Comparison of ENCODE assay signal across 8 mouse cellular contexts in genomic region chr7:110668756-110669155, GRCm38 (mm10). TPM values are rescaled to one million over a fixed set of nuclear protein-coding genes. Genes with fewer than 3 reads are reported as not detected.
A peak's percentile ranks its signal among the peaks of the same experiment; 100 is the strongest.
DNase-seq lines count a peak whose midpoint lies in the region; ATAC-seq and TF ChIP-seq lines count a peak whose summit lies in the region.

No protein-coding gene starts in this region.

- DNase-seq in heart, adult 2 months, result peak; percentile 47 to 60
- no peak for DNase-seq in heart, postnatal 25 days (ENCODE audit: low spot score)
- DNase-seq in brain, adult 2 months (ENCODE audit: low read depth, low spot score), result peak; percentile 53
- no peak for DNase-seq in right cerebral cortex, postnatal 25 days
- no peak for DNase-seq in right cerebral cortex, postnatal 14 days
- DNase-seq in gastrocnemius, postnatal 25 days, result no peak

- intact Hi-C loops in heart, adult 2 months (cut with DNase I), result loop anchor here (1.0 to 2.0 kb wide), 2 partner anchors 20 kb away; no protein-coding TSS in a partner anchor
- intact Hi-C loops in heart, postnatal 25 days (cut with DNase I), result no loop called here

- peak; percentile 36; the same call in 1 of the 2 replicates for TF ChIP-seq POLR2A in heart, adult 2 months (IDR thresholded peaks at IDR 0.05; ENCODE audit: insufficient read depth, low read depth, low read length)

- TF ChIP-seq CTCF in heart, adult 2 months (IDR thresholded peaks at IDR 0.05), result no peak

- H3K27me3 ChIP-seq in heart, adult 2 months (ENCODE audit: control insufficient read depth, insufficient read depth, low read length), result no peaks in the 10 kb centered on the region
- no peaks in the 10 kb centered on the region for H3K27me3 ChIP-seq in embryonic facial prominence, embryonic 13.5 days
- H3K27me3 ChIP-seq in kidney, embryonic 16.5 days (ENCODE audit: insufficient read depth, low read length), result no peaks in the 10 kb centered on the region

- peaks cover 15% of the 10 kb centered on the region for H3K4me1 ChIP-seq in heart, adult 2 months (ENCODE audit: control insufficient read depth, insufficient read depth, low read length)
- H3K4me1 ChIP-seq in embryonic facial prominence, embryonic 13.5 days, result peaks cover 4% of the 10 kb centered on the region; the same call in 1 of the 2 replicates
- H3K4me1 ChIP-seq in kidney, embryonic 16.5 days (ENCODE audit: insufficient read depth, low read length), result peaks cover 9% of the 10 kb centered on the region

- no peak overlapping the region for H3K4me3 ChIP-seq in heart, adult 2 months
- no peak overlapping the region for H3K4me3 ChIP-seq in embryonic facial prominence, embryonic 13.5 days
- H3K4me3 ChIP-seq in kidney, embryonic 16.5 days (ENCODE audit: low read length), result no peak overlapping the region

- no peak overlapping the region for H3K4me2 ChIP-seq in embryonic facial prominence, embryonic 13.5 days
- H3K4me2 ChIP-seq in kidney, embryonic 16.5 days (replicated peaks; ENCODE audit: low read depth, low read length), result no peak overlapping the region

- peak overlapping the region; percentile 66 for H3K27ac ChIP-seq in heart, adult 2 months
- H3K27ac ChIP-seq in embryonic facial prominence, embryonic 13.5 days, result 0 out of 2 replicates have a peak overlapping the region, but pooled peaks have one; percentile 23
- H3K27ac ChIP-seq in kidney, embryonic 16.5 days (ENCODE audit: low read length), result peak overlapping the region; percentile 25

- ATAC-seq in embryonic facial prominence, embryonic 13.5 days (ENCODE audit: insufficient number of reproducible peaks, insufficient read depth, low FRiP score, low TSS enrichment, low read depth), result no peak
- ATAC-seq in kidney, embryonic 16.5 days (ENCODE audit: low FRiP score, low TSS enrichment), result no peak

- H3K36me3 ChIP-seq in heart, adult 2 months (ENCODE audit: control insufficient read depth, insufficient read depth, low read length), result peaks cover 4% of the 10 kb centered on the region
- no peaks in the 10 kb centered on the region for H3K36me3 ChIP-seq in embryonic facial prominence, embryonic 13.5 days
- no peaks in the 10 kb centered on the region for H3K36me3 ChIP-seq in kidney, embryonic 16.5 days (ENCODE audit: insufficient read depth, low read length)

- TF ChIP-seq EP300 in heart, adult 2 months (IDR thresholded peaks at IDR 0.05; ENCODE audit: insufficient read depth, low read depth, low read length), result peak; percentile 95

- WGBS in heart, adult 2 months, result 24% methylated on average over 5 of the region's 5 CpGs
- WGBS in embryonic facial prominence, embryonic 13.5 days, result 23% methylated on average over 5 of the region's 5 CpGs
- WGBS in kidney, embryonic 16.5 days, result 32% methylated on average over 5 of the region's 5 CpGs

- H3K9me3 ChIP-seq in embryonic facial prominence, embryonic 13.5 days, result no peaks in the 10 kb centered on the region
- no peaks in the 10 kb centered on the region for H3K9me3 ChIP-seq in kidney, embryonic 16.5 days (ENCODE audit: low read length)

- H3K9ac ChIP-seq in heart, adult 2 months (ENCODE audit: low read depth, low read length), result no peak overlapping the region
- no peak overlapping the region for H3K9ac ChIP-seq in embryonic facial prominence, embryonic 13.5 days
- no peak overlapping the region for H3K9ac ChIP-seq in kidney, embryonic 16.5 days (replicated peaks; ENCODE audit: low read length)

- no peaks in the 10 kb centered on the region for H3K79me2 ChIP-seq in heart, adult 2 months (replicated peaks; ENCODE audit: control insufficient read depth, insufficient read depth, low read length)

RNA-seq across cellular contexts. Expression of gene Adm, which starts 41.3 kb away (rescaled TPM):
- 10 to 100 TPM in 1 of 2 experiments, 1 to 10 TPM in 1; 9.0 to 11.2 TPM for total RNA-seq in heart, adult 2 months (2021)
- 18.1 and 18.8 TPM in 2 replicates for polyA plus RNA-seq in heart, adult 2 months (2012; rRNA removed)
- total RNA-seq in heart, postnatal 25 days (2021), result 10 to 100 TPM in 1 of 2 experiments, 1 to 10 TPM in 1; 9.6 to 13.0 TPM
- polyA plus RNA-seq in embryonic facial prominence, embryonic 13.5 days (2015; fragmentation: Nextera tagmentation; extraction: Ambion mirVana), result 2.9 TPM in 2 replicates
- polyA plus RNA-seq in kidney, embryonic 16.5 days (2015; fragmentation: Nextera tagmentation; extraction: Ambion mirVana), result 10.1 and 11.4 TPM in 2 replicates
- 1 to 10 TPM; 3.1 to 3.4 TPM for total RNA-seq in gastrocnemius, postnatal 25 days (2021)

RNA-seq across cellular contexts. Expression of gene Sbf2, which starts 54.0 kb away (rescaled TPM):
- 10 to 100 TPM; 39.7 to 40.4 TPM for total RNA-seq in heart, adult 2 months (2021)
- 16.1 and 31.1 TPM in 2 replicates for polyA plus RNA-seq in heart, adult 2 months (2012; rRNA removed)
- 10 to 100 TPM; 48.7 to 49.7 TPM for total RNA-seq in heart, postnatal 25 days (2021)
- polyA plus RNA-seq in embryonic facial prominence, embryonic 13.5 days (2015; fragmentation: Nextera tagmentation; extraction: Ambion mirVana), result 29.9 and 31.6 TPM in 2 replicates
- polyA plus RNA-seq in kidney, embryonic 16.5 days (2015; fragmentation: Nextera tagmentation; extraction: Ambion mirVana), result 32.1 and 36.7 TPM in 2 replicates
- 10 to 100 TPM; 11.2 to 12.4 TPM for total RNA-seq in gastrocnemius, postnatal 25 days (2021)

Comparison
In these comparisons a context has a peak if more than half of its experiments do, and no peak if none do; other contexts are left out.
1. DNase-seq: peak in heart, adult 2 months (2 of 2) and brain, adult 2 months (single experiment); none in heart, postnatal 25 days (single experiment), right cerebral cortex, postnatal 25 days (single experiment), right cerebral cortex, postnatal 14 days (single experiment) and gastrocnemius, postnatal 25 days (single experiment).
2. Peak in every context shown above with its lines, with median percentiles within 50 percentile points of each other: H3K27ac ChIP-seq.